Mouse (Mus musculus): ENCODE measurements at regions not wholly inside any gene's neighbourhood (a gene's known extent, or its start where the extent isn't known, plus 50 kb on each side); places are given as distances from the start of the nearest gene placed in this dataset.

DNA sequence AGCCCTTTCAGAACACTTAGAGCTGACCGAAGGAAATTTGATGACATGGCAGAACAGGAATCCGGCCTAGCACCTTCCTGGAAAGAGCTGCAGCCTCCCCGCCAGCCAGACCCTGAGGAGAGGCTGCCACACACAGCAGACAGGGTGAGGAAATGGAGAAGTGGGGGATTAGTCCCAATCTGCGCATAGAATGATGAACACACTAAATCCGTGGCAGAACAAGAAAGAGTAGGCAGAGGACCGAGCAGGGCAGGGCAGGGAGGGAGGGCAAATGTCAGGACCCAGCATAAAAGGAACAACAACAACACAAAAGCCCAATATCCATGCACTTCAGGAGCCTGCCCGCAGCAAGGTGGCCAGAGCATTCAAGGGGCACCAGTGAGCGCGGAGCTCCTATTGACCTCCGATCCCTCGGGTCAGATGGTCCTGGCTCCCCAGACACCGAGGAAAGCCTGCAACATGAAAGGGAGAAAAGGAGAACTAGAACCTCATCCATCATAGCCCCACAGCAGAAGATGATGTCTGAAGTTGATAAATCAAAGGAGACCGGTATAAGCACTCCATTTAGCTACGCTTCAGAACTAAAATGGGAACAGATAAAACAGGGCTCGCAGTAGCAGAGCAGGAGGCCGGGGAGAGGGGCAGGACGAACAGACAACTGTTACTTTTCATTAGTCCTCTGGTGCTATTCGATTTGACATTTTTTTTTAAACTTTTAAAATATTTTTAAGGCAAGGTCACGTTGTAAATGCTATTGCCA is 136.3 kb upstream of the Pkdcc start:
- Histone ChIP-seq H3K4me2 (ENCODE audit: low read depth, severe bottlenecking) (no peak overlapping the region), H3K9ac (ENCODE audit: low read length) (no peak overlapping the region), H3K27me3 (ENCODE audit: control insufficient read depth, insufficient read depth, low read length) (peaks cover 4% of the 10 kb centered on the region; the same call in 1 of the 2 replicates), H3K4me3 (ENCODE audit: low read depth, low read length) (no peak overlapping the region), H3K36me3 (ENCODE audit: control insufficient read depth, insufficient read depth, low read length) (no peaks in the 10 kb centered on the region), H3K9me3 (ENCODE audit: control insufficient read depth, low read length) (no peaks in the 10 kb centered on the region), H3K4me1 (ENCODE audit: control insufficient read depth, insufficient read depth, low read length) (peaks cover 28% of the 10 kb centered on the region), H3K27ac (replicated peaks; ENCODE audit: low read depth, low read length) (peak overlapping the region; percentile 30; the same call in 1 of the 2 replicates)
- ATAC-seq (ENCODE audit: insufficient number of reproducible peaks, low FRiP score, low TSS enrichment, low read depth) (peak; percentile 14; the same call in 1 of the 2 replicates), DNase-seq (ENCODE audit: low spot score) (no peak)
- 15% methylated on average over 19 of the region's 19 CpGs for WGBS

DNA sequence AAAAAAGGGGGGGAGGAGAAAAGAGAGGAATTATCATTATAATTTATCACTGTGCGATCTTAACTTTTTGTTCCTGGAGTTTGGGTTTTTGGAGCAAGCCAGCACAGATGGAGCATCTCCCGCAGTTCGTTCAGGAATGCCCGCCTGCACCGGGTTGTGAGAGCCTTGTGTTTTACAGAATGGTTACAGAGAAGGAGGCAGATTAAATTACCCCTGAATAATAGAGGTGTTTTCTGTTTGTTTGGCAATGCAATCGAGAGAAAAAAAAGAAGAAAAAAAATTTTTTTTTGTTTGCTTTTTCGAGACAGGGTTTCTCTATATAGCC is 135.8 kb upstream of the Pkdcc start:
- 74% methylated on average over 7 of the region's 7 CpGs for WGBS
- Histone ChIP-seq H3K9me3 (ENCODE audit: control insufficient read depth, low read length) (no peaks in the 10 kb centered on the region), H3K27me3 (ENCODE audit: control insufficient read depth, insufficient read depth, low read length) (peaks cover 4% of the 10 kb centered on the region; the same call in 1 of the 2 replicates), H3K27ac (replicated peaks; ENCODE audit: low read depth, low read length) (no peak overlapping the region), H3K4me1 (ENCODE audit: control insufficient read depth, insufficient read depth, low read length) (peaks cover 32% of the 10 kb centered on the region), H3K4me2 (ENCODE audit: low read depth, severe bottlenecking) (no peak overlapping the region), H3K4me3 (ENCODE audit: low read depth, low read length) (no peak overlapping the region), H3K9ac (ENCODE audit: low read length) (no peak overlapping the region), H3K36me3 (ENCODE audit: control insufficient read depth, insufficient read depth, low read length) (no peaks in the 10 kb centered on the region)
- no peak for ATAC-seq (ENCODE audit: insufficient number of reproducible peaks, low FRiP score, low TSS enrichment, low read depth)
- DNase-seq (ENCODE audit: low spot score), result no peak

DNA sequence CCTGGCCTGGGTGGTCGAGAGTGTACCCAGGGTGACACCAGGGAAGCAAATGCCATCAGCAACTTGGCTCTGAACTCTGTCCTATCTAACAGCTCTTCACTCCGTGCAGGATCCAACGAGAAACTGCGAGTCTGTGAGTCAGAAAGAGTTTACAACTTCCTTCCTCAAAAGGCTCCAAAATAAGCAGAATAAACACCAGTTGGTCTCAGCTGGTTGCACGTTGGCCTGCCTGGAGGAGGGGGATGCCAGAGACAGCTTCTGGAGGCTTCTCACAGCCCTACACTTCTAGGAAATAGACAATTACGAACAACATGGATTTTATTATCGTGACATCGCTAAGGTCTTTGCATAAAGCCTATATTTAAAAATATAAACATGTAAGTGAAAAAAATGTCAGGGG is 133.4 kb upstream of the Pkdcc start:
- Histone ChIP-seq H3K4me3 (ENCODE audit: low read depth, low read length) (no peak overlapping the region), H3K9me3 (ENCODE audit: control insufficient read depth, low read length) (no peaks in the 10 kb centered on the region), H3K27ac (replicated peaks; ENCODE audit: low read depth, low read length) (no peak overlapping the region), H3K27me3 (ENCODE audit: control insufficient read depth, insufficient read depth, low read length) (peaks cover 6% of the 10 kb centered on the region; the same call in 1 of the 2 replicates), H3K4me1 (ENCODE audit: control insufficient read depth, insufficient read depth, low read length) (peaks cover 31% of the 10 kb centered on the region), H3K36me3 (ENCODE audit: control insufficient read depth, insufficient read depth, low read length) (no peaks in the 10 kb centered on the region), H3K4me2 (ENCODE audit: low read depth, severe bottlenecking) (no peak overlapping the region), H3K9ac (ENCODE audit: low read length) (no peak overlapping the region)
- ATAC-seq (ENCODE audit: insufficient number of reproducible peaks, low FRiP score, low TSS enrichment, low read depth) (no peak), DNase-seq (ENCODE audit: low spot score) (no peak)
- 43% methylated on average over 8 of the region's 8 CpGs for WGBS

DNA sequence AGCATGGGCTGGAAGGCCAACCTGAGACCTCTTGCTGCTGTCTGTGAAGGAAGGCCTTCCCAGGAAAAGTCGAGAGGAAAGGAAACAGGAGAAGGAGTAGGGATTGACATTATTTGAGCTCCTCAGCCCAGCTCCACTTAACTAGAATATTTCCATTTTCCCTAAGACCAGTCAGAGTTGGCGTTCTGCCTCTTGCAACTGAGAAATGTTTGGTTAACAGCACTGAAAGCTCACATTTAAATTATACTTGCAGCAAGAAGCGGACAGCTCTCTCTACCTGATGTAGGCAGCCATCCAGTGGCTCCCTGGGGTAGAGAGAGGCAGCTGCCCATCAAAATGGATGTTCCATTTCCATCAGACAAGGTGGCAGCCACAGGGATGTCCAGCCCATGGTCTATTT is 131.6 kb upstream of the Pkdcc start:
- no peaks in the 10 kb centered on the region for H3K9me3 ChIP-seq (ENCODE audit: control insufficient read depth, low read length)
- ATAC-seq (ENCODE audit: insufficient number of reproducible peaks, low FRiP score, low TSS enrichment, low read depth) (no peak), DNase-seq (ENCODE audit: low spot score) (no peak)
- H3K27me3 ChIP-seq (ENCODE audit: control insufficient read depth, insufficient read depth, low read length), result peaks cover 5% of the 10 kb centered on the region; the same call in 1 of the 2 replicates
- WGBS, result 67% methylated on average over 3 of the region's 3 CpGs
- H3K9ac ChIP-seq (ENCODE audit: low read length), result no peak overlapping the region
- peaks cover 22% of the 10 kb centered on the region for H3K4me1 ChIP-seq (ENCODE audit: control insufficient read depth, insufficient read depth, low read length)
- no peaks in the 10 kb centered on the region for H3K36me3 ChIP-seq (ENCODE audit: control insufficient read depth, insufficient read depth, low read length)
- H3K4me3 ChIP-seq (ENCODE audit: low read depth, low read length), result no peak overlapping the region
- H3K4me2 ChIP-seq (ENCODE audit: low read depth, severe bottlenecking), result no peak overlapping the region
- no peak overlapping the region for H3K27ac ChIP-seq (replicated peaks; ENCODE audit: low read depth, low read length)

DNA sequence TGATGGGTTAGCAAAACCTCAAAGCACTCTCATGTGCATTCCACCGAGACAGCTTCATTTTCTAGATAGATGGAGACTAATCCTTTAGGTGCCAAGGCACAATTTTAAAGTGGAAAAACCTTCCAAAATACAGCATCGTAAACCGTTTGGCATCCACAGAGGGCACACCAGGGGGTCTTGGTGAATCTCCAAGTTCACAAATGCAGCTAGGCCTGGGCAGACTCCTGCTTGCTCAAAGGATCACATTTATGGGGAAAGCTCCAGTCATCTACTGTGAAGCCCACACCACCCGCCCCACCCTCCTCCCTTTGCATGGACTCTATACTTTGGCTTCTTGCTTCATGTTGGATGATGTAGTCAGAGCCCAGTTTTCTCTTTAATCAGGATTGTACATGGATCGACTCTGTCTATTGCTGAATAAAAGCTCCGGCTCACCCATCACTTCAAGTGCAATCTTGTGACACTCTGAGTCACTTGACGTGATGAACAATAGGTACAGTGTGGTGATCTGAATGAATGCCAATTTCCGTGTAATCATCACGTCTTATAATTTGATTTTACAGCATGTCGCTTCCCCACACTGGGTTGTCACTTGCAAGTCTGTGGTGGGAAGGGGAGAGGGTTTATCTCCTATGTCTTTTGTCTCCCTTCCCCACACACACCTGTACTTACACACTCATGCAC is 129.2 kb upstream of the Pkdcc start:
- Histone ChIP-seq H3K4me1 (ENCODE audit: control insufficient read depth, insufficient read depth, low read length) (peaks cover 16% of the 10 kb centered on the region), H3K27me3 (ENCODE audit: control insufficient read depth, insufficient read depth, low read length) (peaks cover 4% of the 10 kb centered on the region; the same call in 1 of the 2 replicates), H3K9me3 (ENCODE audit: control insufficient read depth, low read length) (no peaks in the 10 kb centered on the region), H3K9ac (ENCODE audit: low read length) (no peak overlapping the region), H3K27ac (replicated peaks; ENCODE audit: low read depth, low read length) (no peak overlapping the region), H3K4me2 (ENCODE audit: low read depth, severe bottlenecking) (no peak overlapping the region), H3K4me3 (ENCODE audit: low read depth, low read length) (no peak overlapping the region), H3K36me3 (ENCODE audit: control insufficient read depth, insufficient read depth, low read length) (no peaks in the 10 kb centered on the region)
- DNase-seq (ENCODE audit: low spot score), result no peak
- 86% methylated on average over 10 of the region's 10 CpGs for WGBS
- ATAC-seq (ENCODE audit: insufficient number of reproducible peaks, low FRiP score, low TSS enrichment, low read depth), result no peak

DNA sequence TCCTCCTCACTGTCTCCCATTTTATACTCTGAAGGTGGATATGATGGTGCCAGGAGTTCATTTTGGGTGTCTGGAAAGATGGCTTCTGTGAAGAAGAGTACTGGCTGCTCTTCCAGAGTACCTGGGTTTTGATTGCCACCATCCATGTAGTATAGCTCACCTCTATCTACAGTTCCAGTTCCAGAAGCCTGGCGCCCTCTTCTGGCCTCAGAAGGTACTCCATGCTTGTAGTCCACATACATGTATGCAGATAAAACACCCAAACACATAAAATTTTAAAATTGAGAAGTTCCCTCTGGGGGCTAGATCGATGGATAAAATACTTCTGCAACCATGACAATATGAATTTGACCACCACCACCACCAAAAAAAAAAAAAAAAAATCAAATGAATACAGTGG is 128.4 kb upstream of the Pkdcc start:
- H3K4me2 ChIP-seq (ENCODE audit: low read depth, severe bottlenecking), result no peak overlapping the region
- 75% methylated on average over 2 of the region's 2 CpGs for WGBS
- H3K4me3 ChIP-seq (ENCODE audit: low read depth, low read length), result no peak overlapping the region
- no peak overlapping the region for H3K27ac ChIP-seq (replicated peaks; ENCODE audit: low read depth, low read length)
- H3K36me3 ChIP-seq (ENCODE audit: control insufficient read depth, insufficient read depth, low read length), result no peaks in the 10 kb centered on the region
- peaks cover 5% of the 10 kb centered on the region; the same call in 1 of the 2 replicates for H3K27me3 ChIP-seq (ENCODE audit: control insufficient read depth, insufficient read depth, low read length)
- ATAC-seq (ENCODE audit: insufficient number of reproducible peaks, low FRiP score, low TSS enrichment, low read depth) (no peak), DNase-seq (ENCODE audit: low spot score) (no peak)
- peaks cover 14% of the 10 kb centered on the region for H3K4me1 ChIP-seq (ENCODE audit: control insufficient read depth, insufficient read depth, low read length)
- H3K9ac ChIP-seq (ENCODE audit: low read length), result no peak overlapping the region
- no peaks in the 10 kb centered on the region for H3K9me3 ChIP-seq (ENCODE audit: control insufficient read depth, low read length)

DNA sequence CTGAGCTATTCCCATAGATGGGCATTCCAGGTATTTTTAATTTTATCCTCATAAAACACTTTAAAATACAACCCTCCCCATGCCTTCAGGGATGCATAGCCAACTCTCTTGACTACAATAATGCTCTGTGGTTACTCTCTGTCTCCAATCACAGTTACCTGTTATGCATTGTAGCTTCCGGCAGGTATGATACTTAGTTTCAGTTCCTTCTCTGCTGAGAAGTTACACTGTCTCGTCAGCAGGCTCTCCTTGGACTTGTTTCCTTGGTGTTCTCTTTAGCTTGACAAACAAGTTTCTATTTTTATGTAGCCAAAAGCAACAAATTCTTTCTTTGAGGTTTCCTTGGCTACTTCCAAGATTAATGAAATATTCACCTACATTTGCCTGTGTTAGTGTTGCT is 126.6 kb upstream of the Pkdcc start:
- Histone ChIP-seq H3K4me3 (ENCODE audit: low read depth, low read length) (no peak overlapping the region), H3K9me3 (ENCODE audit: control insufficient read depth, low read length) (no peaks in the 10 kb centered on the region), H3K27ac (replicated peaks; ENCODE audit: low read depth, low read length) (no peak overlapping the region), H3K36me3 (ENCODE audit: control insufficient read depth, insufficient read depth, low read length) (no peaks in the 10 kb centered on the region), H3K4me1 (ENCODE audit: control insufficient read depth, insufficient read depth, low read length) (peaks cover 6% of the 10 kb centered on the region; the same call in 1 of the 2 replicates), H3K4me2 (ENCODE audit: low read depth, severe bottlenecking) (no peak overlapping the region), H3K27me3 (ENCODE audit: control insufficient read depth, insufficient read depth, low read length) (peaks cover 12% of the 10 kb centered on the region), H3K9ac (ENCODE audit: low read length) (no peak overlapping the region)
- ATAC-seq (ENCODE audit: insufficient number of reproducible peaks, low FRiP score, low TSS enrichment, low read depth) (no peak), DNase-seq (ENCODE audit: low spot score) (no peak)
- WGBS, result 85% methylated on average over 2 of the region's 2 CpGs

DNA sequence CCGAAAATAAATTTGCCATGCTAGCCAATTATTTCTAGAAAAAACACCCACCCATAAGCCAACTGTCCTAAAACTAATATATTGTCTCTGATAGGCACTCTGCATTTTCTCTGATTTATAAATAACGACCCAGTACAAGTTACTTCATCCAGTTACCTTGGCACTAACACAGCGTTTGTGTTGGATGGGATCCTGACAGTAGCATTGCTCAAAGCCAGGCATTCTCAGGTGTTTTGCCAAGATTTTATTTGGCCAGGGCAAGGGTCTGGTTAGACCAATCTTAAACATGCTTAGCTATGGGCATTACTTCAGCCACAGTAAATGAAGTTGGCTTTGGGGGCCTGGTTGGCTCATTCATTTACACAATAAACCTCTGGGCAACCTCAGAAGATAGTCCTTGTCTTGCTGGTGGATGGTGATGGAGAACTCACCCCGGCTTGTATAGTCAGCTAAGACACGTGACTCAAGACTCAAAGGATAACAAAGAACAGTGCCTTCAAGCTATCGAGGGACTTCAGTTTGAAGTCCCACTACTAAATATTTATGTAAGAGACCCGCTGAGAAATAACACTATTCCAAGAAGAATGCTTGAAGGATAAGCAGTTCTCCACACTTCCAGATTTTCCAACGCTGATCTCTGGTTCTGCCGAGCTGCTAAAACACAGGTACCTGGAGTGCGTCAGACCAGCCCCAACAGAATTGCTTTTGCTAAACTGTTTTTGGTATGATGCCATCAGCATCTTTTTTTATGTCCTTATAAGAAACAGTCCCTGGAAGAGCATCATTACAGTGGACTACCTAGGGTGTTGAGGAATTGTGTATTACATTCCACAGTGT is 125.0 kb upstream of the Pkdcc start:
- Histone ChIP-seq H3K36me3 (ENCODE audit: control insufficient read depth, insufficient read depth, low read length) (no peaks in the 10 kb centered on the region), H3K9ac (ENCODE audit: low read length) (no peak overlapping the region), H3K4me3 (ENCODE audit: low read depth, low read length) (no peak overlapping the region), H3K27me3 (ENCODE audit: control insufficient read depth, insufficient read depth, low read length) (peaks cover 25% of the 10 kb centered on the region), H3K27ac (replicated peaks; ENCODE audit: low read depth, low read length) (no peak overlapping the region), H3K4me2 (ENCODE audit: low read depth, severe bottlenecking) (no peak overlapping the region), H3K9me3 (ENCODE audit: control insufficient read depth, low read length) (no peaks in the 10 kb centered on the region), H3K4me1 (ENCODE audit: control insufficient read depth, insufficient read depth, low read length) (no peaks in the 10 kb centered on the region)
- 74% methylated on average over 10 of the region's 10 CpGs for WGBS
- DNase-seq (ENCODE audit: low spot score) (no peak), ATAC-seq (ENCODE audit: insufficient number of reproducible peaks, low FRiP score, low TSS enrichment, low read depth) (no peak)
